Mouse (Mus musculus): ENCODE results near the gene Stab1. TPM values are rescaled to one million over a fixed set of nuclear protein-coding genes. Genes with fewer than 3 reads are reported as not detected.

Stab1 gene
- polyA plus RNA-seq (2016; fragmentation: Nextera tagmentation; extraction: Ambion mirVana), result 27.4 and 28.0 TPM in 2 replicates

DNA sequence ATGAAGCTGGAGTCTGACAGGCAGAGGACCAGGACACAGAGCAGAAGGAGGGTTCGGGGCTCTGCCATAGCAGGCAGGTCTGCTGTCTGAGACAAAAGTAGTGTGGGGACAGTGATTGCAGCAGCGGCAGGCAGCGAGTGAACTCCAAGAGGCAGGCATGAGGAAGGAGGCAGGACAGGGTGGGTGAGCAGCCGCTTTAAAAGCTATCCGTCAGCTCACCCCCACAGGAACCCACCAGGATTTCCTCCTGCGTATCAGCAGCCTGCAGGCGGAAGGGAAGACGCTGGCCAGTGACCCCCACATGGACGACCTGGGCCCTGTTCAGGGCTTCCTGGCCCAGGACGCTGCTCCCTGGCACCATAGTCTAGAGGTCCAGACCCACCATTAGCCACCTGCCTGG lies at the start of gene Stab1:
Gene Stab1 (minus strand): TSS at position 217 of the 400 bp plus-strand sequence.
- peaks cover 63% of the 10 kb centered on the region for H3K4me1 ChIP-seq
- WGBS (ENCODE audit: insufficient replicate concordance), result 9% methylated on average over 10 of the region's 10 CpGs
- no peak for ATAC-seq
- peak within 1 kb of the TSS; percentile 34; the same call in 1 of the 2 replicates for H3K4me2 ChIP-seq
- 0 out of 2 replicates have a peak within 1 kb of the TSS, but pooled peaks have one; percentile 24 for H3K9ac ChIP-seq
- H3K36me3 ChIP-seq, result peaks cover 33% of the 10 kb centered on the region
- H3K9me3 ChIP-seq (replicated peaks), result no peaks in the 10 kb centered on the region
- H3K27ac ChIP-seq, result peak within 1 kb of the TSS; percentile 34
- peak within 1 kb of the TSS; percentile 18 for H3K4me3 ChIP-seq
- H3K27me3 ChIP-seq (replicated peaks), result peaks cover 27% of the 10 kb centered on the region

DNA sequence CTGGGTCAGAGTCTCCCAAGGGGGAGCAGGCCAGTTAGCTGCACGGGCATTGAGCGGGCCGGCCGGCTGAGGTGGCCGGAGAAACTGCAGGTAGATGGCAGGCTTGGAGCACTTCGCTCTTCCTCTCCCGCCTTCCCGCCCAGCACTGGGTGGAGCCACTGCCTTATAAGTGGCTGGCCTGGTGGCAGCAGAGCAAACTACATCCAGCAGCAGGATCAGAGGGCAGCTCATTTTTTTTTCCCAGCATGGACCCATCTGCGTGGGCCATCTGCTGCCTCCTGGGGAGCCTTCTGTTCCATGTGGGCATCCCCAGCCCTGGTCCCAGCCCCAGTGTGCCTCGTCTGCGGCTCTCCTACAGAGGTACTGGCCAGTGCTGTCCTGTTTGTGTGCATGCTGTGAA lies 49.2 kb upstream of the Stab1 start, which contains the start of gene Sema3g:
Gene Sema3g (plus strand): TSS at position 195 of the 400 bp plus-strand sequence.
- Histone ChIP-seq H3K36me3 (no peaks in the 10 kb centered on the region), H3K27ac (no peak within 1 kb of the TSS), H3K4me3 (no peak within 1 kb of the TSS), H3K27me3 (replicated peaks) (peaks cover 37% of the 10 kb centered on the region), H3K9me3 (replicated peaks) (no peaks in the 10 kb centered on the region), H3K4me2 (peak within 1 kb of the TSS; percentile 26), H3K4me1 (peaks cover 36% of the 10 kb centered on the region), H3K9ac (peak within 1 kb of the TSS; percentile 22; the same call in 1 of the 2 replicates)
- WGBS (ENCODE audit: insufficient replicate concordance), result 15% methylated on average over 11 of the region's 11 CpGs
- ATAC-seq, result peak; percentile 53

DNA sequence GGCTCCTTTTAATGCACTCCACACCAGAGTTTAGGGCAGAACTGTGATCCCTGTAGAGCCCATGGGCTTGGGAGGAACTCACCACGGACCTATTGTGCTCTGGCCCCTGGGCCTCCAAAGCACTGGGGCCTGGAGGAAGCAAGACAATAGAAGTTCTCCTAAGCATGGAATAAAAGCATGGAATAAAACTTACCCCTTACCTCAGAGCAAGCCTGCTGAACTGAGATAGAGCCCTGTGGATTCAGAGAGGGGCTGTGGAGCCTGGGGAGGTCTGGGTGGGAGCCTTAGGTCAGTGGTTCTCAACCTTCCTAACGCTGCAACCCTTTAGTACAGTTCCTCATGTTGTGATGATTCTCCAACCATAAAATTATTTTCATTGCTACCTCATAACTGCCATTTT lies 48.4 kb upstream of the Stab1 start, which contains the start of gene Nisch:
Gene Nisch (minus strand): TSS at position 101 of the 400 bp plus-strand sequence.
- H3K9me3 ChIP-seq (replicated peaks), result no peaks in the 10 kb centered on the region
- no peak for ATAC-seq
- 47% methylated on average over 2 of the region's 2 CpGs for WGBS (ENCODE audit: insufficient replicate concordance)
- 0 out of 2 replicates have a peak within 1 kb of the TSS, but pooled peaks have one; percentile 3 for H3K27ac ChIP-seq
- peak within 1 kb of the TSS; percentile 26 for H3K4me2 ChIP-seq
- peaks cover 36% of the 10 kb centered on the region for H3K27me3 ChIP-seq (replicated peaks)
- peak within 1 kb of the TSS; percentile 22; the same call in 1 of the 2 replicates for H3K9ac ChIP-seq
- no peaks in the 10 kb centered on the region for H3K36me3 ChIP-seq
- no peak within 1 kb of the TSS for H3K4me3 ChIP-seq
- peaks cover 43% of the 10 kb centered on the region for H3K4me1 ChIP-seq

DNA sequence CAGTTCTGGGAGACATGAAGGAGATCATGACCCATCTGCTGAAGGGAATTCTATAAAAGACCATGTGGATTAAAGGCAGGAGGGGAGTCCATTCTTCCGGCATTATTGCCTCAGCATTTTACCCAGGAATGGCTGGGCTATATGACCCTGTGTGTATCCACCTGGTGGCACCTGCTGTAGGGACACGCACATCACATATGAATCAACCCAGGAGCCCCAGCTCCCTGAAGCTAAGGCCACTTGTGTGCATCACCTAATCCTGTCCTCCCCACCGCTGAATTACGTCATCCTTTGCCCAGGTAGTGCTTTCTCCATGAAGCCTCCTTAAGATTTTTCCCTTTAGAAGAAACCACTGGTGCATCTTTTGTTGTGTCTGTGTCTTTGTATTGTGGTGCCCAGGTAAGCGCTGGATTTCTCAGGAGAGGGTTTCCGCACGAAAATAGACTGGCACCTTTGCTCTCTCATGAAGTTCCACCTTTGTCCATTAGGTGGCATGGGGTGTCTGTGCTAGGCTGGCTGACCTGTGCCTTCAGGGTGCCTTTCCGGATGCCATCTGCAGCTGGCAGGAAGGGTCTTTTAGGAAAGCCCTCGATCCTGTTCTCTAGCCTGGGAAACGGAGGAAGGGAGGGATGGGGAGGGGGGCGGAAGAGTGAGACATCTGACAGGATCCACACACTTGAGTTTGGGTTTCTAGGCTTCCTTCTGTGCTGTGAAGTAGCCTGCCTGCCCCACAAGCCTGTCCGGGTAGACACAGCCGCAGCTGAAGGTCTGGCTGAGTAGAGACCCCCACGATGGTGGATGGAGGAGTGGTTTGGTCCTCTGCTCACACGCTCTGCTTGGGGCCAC lies 46.9 kb upstream of the Stab1 start:
- Histone ChIP-seq H3K9ac (no peak overlapping the region), H3K4me3 (no peak overlapping the region), H3K4me1 (peaks cover 52% of the 10 kb centered on the region), H3K36me3 (no peaks in the 10 kb centered on the region), H3K27ac (0 out of 2 replicates have a peak overlapping the region, but pooled peaks have one; percentile 3), H3K9me3 (replicated peaks) (no peaks in the 10 kb centered on the region), H3K27me3 (replicated peaks) (peaks cover 25% of the 10 kb centered on the region), H3K4me2 (no peak overlapping the region)
- 32% methylated on average over 15 of the region's 15 CpGs for WGBS (ENCODE audit: insufficient replicate concordance)
- ATAC-seq, result peak; percentile 27; the same call in 1 of the 2 replicates

DNA sequence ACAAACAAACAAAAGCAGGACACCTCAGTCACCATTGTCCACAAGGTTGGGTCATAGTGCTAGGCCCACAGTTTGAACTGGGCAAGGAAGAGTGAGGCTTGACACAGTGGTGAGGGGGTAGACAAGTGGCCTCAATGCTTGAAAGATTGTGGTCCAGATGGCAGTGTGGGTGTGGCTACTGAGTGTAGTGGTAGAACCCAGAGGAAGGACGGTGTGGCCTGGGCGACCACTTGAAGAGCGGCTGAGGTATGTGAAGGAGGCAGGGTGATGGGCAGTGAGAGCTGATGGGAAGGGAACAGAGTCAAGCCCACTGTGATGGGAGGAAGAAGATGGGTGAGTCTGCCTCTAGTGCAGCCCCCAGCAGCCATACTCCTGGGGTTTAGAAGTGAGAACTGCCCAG lies 46.2 kb upstream of the Stab1 start:
- WGBS (ENCODE audit: insufficient replicate concordance), result 42% methylated on average over 3 of the region's 3 CpGs
- H3K9ac ChIP-seq, result no peak overlapping the region

DNA sequence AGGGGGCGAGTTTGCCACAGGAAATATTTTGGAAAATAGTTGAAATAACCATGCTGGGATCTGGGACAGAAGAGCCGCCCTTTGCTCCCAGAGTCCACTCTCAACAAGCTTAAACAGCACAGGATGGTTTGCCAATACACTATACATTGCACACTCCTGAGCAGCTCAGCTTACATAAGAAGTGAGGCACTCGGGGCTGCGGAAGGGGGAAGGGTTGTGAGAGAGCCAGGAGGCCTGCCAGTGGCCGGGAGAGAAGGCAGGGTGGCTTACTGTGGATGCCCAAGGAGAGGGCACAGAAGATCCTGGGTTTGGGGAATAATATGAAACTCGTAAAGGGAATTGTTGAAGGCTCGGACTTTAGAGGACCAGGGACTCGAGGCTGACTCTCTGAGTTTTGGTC lies 45.4 kb upstream of the Stab1 start:
- Histone ChIP-seq H3K27me3 (replicated peaks) (peaks cover 28% of the 10 kb centered on the region), H3K9me3 (replicated peaks) (no peaks in the 10 kb centered on the region), H3K27ac (no peak overlapping the region), H3K4me1 (peaks cover 52% of the 10 kb centered on the region), H3K9ac (no peak overlapping the region), H3K4me3 (no peak overlapping the region), H3K4me2 (no peak overlapping the region), H3K36me3 (no peaks in the 10 kb centered on the region)
- WGBS (ENCODE audit: insufficient replicate concordance), result 65% methylated on average over 8 of the region's 8 CpGs
- ATAC-seq, result no peak

More for the DNA sequence above, 46.2 kb upstream of the Stab1 start:
- Histone ChIP-seq H3K4me3 (no peak overlapping the region), H3K9me3 (replicated peaks) (no peaks in the 10 kb centered on the region), H3K27ac (no peak overlapping the region), H3K4me2 (no peak overlapping the region), H3K4me1 (peaks cover 52% of the 10 kb centered on the region), H3K27me3 (replicated peaks) (peaks cover 24% of the 10 kb centered on the region), H3K36me3 (no peaks in the 10 kb centered on the region)
- no peak for ATAC-seq

DNA sequence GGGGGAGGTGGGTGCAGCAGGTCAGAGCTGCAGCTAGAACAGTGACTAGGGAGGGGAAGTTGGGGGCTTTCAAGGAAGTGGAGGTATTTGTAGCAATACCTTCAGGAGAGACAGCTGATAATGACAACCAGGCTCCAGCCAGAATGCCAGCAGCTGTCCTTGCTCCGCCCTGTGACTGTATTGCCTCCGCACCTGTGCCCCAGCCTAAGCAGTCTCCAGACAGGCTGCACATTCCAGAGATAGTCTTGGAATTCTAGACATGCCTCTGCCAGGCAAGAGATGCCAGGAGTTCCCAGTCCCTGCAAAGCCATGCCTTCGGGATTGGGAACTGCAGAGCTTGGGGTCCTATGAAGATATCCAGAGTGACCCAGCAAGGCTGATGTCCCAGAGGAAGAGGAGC lies 44.1 kb upstream of the Stab1 start:
- Histone ChIP-seq H3K4me1 (peaks cover 58% of the 10 kb centered on the region), H3K9ac (no peak overlapping the region), H3K9me3 (replicated peaks) (no peaks in the 10 kb centered on the region), H3K4me3 (no peak overlapping the region), H3K36me3 (no peaks in the 10 kb centered on the region), H3K27me3 (replicated peaks) (peaks cover 21% of the 10 kb centered on the region), H3K27ac (no peak overlapping the region), H3K4me2 (no peak overlapping the region)
- no peak for ATAC-seq
- 77% methylated on average over 3 of the region's 3 CpGs for WGBS (ENCODE audit: insufficient replicate concordance)

DNA sequence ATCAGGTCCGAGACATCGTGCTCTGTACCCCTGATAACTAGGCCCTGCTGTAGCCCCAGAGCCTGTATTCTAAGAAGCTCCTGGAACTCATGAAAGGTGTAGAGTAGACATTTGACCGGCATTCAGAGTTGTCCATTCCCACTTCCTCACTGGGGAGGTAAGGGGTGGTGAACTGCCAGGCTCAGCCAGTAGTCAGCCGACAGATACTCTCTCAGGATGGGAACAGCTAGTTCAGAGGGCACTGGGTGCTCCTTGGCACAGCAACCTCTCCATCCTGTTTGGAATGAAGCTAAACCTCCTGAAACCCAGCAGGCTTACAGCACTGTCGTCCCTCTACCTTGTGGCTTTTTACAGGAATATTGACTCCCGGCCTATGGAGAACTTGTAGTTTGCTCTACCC lies 43.4 kb upstream of the Stab1 start:
- H3K36me3 ChIP-seq, result no peaks in the 10 kb centered on the region
- H3K9me3 ChIP-seq (replicated peaks), result no peaks in the 10 kb centered on the region
- peaks cover 60% of the 10 kb centered on the region for H3K4me1 ChIP-seq
- no peak overlapping the region for H3K27ac ChIP-seq
- H3K9ac ChIP-seq, result no peak overlapping the region
- ATAC-seq, result no peak
- peaks cover 18% of the 10 kb centered on the region for H3K27me3 ChIP-seq (replicated peaks)
- no peak overlapping the region for H3K4me2 ChIP-seq
- H3K4me3 ChIP-seq, result no peak overlapping the region
- 69% methylated on average over 6 of the region's 6 CpGs for WGBS (ENCODE audit: insufficient replicate concordance)

DNA sequence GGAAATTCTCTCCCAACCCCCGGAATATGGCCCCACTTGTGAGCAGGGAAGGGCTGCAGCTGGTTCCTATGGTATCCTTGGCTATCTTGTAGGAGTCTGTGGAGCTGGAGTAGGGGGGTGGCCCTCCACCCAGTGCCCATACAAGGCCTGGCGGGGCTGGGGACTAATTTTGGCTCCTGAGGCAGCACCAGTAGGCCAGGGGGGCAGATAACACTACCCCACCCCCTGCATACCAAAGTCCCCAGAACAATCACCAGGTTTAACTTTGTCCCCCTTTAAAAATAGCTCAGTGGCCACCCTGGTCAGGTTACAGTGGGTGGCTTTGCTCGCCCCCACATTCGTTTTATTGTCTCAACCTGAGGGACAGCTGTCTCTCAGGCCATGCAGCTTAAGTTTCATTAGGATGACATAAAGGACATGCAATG lies 40.7 kb upstream of the Stab1 start:
- H3K36me3 ChIP-seq, result peaks cover 8% of the 10 kb centered on the region
- no peak for ATAC-seq
- WGBS (ENCODE audit: insufficient replicate concordance), result 74% methylated on average over 4 of the region's 4 CpGs
- H3K4me1 ChIP-seq, result peaks cover 63% of the 10 kb centered on the region
- no peak overlapping the region for H3K27ac ChIP-seq
- no peak overlapping the region for H3K4me3 ChIP-seq
- H3K9ac ChIP-seq, result no peak overlapping the region
- H3K27me3 ChIP-seq (replicated peaks), result peaks cover 12% of the 10 kb centered on the region
- H3K4me2 ChIP-seq, result no peak overlapping the region
- H3K9me3 ChIP-seq (replicated peaks), result no peaks in the 10 kb centered on the region

DNA sequence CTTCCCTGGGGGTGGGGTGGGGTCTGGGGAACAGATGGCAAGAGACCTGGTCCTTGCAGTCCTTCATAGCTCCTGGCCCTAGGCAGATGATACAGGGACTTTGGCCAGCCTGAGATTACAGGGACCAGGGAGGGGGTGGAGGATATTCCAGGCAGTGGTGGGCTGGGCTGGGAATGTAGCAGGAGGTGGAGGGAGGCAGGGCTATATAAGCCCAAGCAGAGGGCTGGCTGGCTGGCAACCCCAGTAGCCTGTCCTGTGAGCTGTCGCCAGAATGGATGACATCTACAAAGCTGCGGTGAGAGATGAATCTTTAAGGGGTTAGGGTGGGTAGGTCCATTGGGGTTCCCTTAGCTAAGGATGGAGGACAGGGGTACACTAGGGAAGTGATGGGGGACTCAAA lies 39.6 kb upstream of the Stab1 start, which contains the start of gene Tnnc1:
Gene Tnnc1 (plus strand): TSS at position 229 of the 400 bp plus-strand sequence.
- Histone ChIP-seq H3K36me3 (peaks cover 18% of the 10 kb centered on the region), H3K9me3 (replicated peaks) (no peaks in the 10 kb centered on the region), H3K4me3 (peak within 1 kb of the TSS; percentile 80), H3K4me2 (peak within 1 kb of the TSS; percentile 77), H3K27me3 (replicated peaks) (peaks cover 8% of the 10 kb centered on the region; the same call in 1 of the 2 replicates), H3K4me1 (peaks cover 59% of the 10 kb centered on the region), H3K27ac (peak within 1 kb of the TSS; percentile 87), H3K9ac (peak within 1 kb of the TSS; percentile 94)
- WGBS (ENCODE audit: insufficient replicate concordance), result 74% methylated on average over 2 of the region's 2 CpGs
- ATAC-seq, result no peak

DNA sequence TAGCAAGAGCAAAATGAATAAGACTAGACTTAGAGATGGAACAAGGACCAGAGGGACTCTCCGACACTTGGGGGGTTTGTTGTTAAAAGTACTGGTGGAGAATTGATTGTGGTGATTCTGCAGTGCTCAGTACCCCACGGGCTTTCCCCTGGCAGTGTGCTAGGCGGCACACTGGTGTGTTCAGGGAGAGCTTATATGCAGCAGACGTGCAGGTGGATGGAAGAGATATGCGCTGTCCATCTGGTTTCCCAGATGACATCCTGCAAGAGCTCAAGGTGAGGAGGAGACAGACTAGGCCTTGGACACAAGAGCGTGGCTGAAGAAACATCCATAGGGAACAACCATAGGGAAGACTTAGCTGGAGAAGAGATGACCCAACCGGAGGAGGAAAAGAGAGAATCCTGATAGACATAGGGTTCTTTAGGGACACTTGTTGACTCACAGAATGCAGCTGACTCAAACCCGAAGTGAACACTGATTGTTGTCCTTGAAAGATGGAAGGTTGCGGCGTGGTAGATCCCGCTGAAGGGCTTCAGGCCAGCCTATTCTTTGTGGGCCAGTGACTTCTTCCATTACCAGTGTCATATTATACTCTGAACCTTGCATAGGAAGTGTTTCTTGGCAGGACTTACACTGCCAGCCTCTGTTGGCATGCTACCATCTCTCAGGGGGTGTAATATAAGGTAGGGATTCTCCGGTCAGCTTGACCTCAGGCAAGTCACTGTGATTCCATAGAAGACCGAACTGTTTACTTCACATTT lies 38.8 kb upstream of the Stab1 start:
- peak; percentile 77 for ATAC-seq
- 69% methylated on average over 13 of the region's 13 CpGs for WGBS (ENCODE audit: insufficient replicate concordance)
- peaks cover 56% of the 10 kb centered on the region for H3K4me1 ChIP-seq

More for the DNA sequence above, 38.8 kb upstream of the Stab1 start:
- Histone ChIP-seq H3K27me3 (replicated peaks) (peaks cover 8% of the 10 kb centered on the region; the same call in 1 of the 2 replicates), H3K4me2 (peak overlapping the region; percentile 77), H3K4me3 (peak overlapping the region; percentile 80), H3K27ac (peak overlapping the region; percentile 87), H3K9ac (peak overlapping the region; percentile 94), H3K36me3 (peaks cover 27% of the 10 kb centered on the region), H3K9me3 (replicated peaks) (no peaks in the 10 kb centered on the region)

All from liver, embryonic 12.5 days (tissue).